Mouse (Mus musculus) kidney, postnatal 25 days (tissue): ENCODE results near the gene Ccl27a.
A peak's percentile ranks its signal among the peaks of the same experiment; 100 is the strongest.
"Not testable (repeated sequence)": the region's sequence is repeated elsewhere in the genome, so short reads cannot be mapped to it uniquely, and the experiment has no call there.

Experiments
- DNase-seq, 2 experiments: peaks; one replicate each; pipeline ENCODE4 v3.0.0; 2021; ENCODE audit warnings: mixed read lengths in 2 of 2

Gene Ccl27a

GRCm38 (mm10) chr4:41774002-41774401 is at the start of gene Ccl27a:
Ccl27a (minus strand) TSS chr4:41774247.
- DNase-seq = peak; percentile 91 to 93

GRCm38 (mm10) chr4:41783197-41783596 is 9.2 kb upstream of the Ccl27a start:
- DNase-seq = not testable (repeated sequence)

GRCm38 (mm10) chr4:41782711-41783110 is 8.7 kb upstream of the Ccl27a start:
- not testable (repeated sequence) for DNase-seq

GRCm38 (mm10) chr4:41781748-41782485 is 7.9 kb upstream of the Ccl27a start:
- DNase-seq = not testable (repeated sequence)

GRCm38 (mm10) chr4:41781271-41781670 is 7.2 kb upstream of the Ccl27a start:
- not testable (repeated sequence) for DNase-seq

GRCm38 (mm10) chr4:41775840-41776239 is 1.8 kb upstream of the Ccl27a start:
- not testable (repeated sequence) for DNase-seq

- not testable (repeated sequence) for DNase-seq
These were observed 459 bp upstream of the Ccl27a start for GRCm38 (mm10) chr4:41774506-41774905.

- peak; percentile 82 to 93 for DNase-seq
These were observed 545 bp downstream of the Ccl27a start for GRCm38 (mm10) chr4:41773502-41773901.

GRCm38 (mm10) chr4:41772946-41773345 is 1.1 kb downstream of the Ccl27a start:
- not testable (repeated sequence) for DNase-seq

- DNase-seq = not testable (repeated sequence)
These were observed 6.7 kb downstream of the Ccl27a start for GRCm38 (mm10) chr4:41767301-41767700.

- not testable (repeated sequence) for DNase-seq
These were observed 10.9 kb downstream of the Ccl27a start for GRCm38 (mm10) chr4:41763176-41763575.

GRCm38 (mm10) chr4:41762688-41763114 is 11.3 kb downstream of the Ccl27a start:
- peak; percentile 48 to 60 for DNase-seq

GRCm38 (mm10) chr4:41762099-41762687 is 11.9 kb downstream of the Ccl27a start:
- peak; percentile 22 to 44 for DNase-seq

GRCm38 (mm10) chr4:41761680-41762079 is 12.4 kb downstream of the Ccl27a start:
- no peak for DNase-seq

- DNase-seq = no peak
These were observed 13.1 kb downstream of the Ccl27a start for GRCm38 (mm10) chr4:41760911-41761310.

- peak; percentile 96 to 99 for DNase-seq
These were observed 13.7 kb downstream of the Ccl27a start for GRCm38 (mm10) chr4:41760288-41760721.

- peak; percentile 23 to 49 for DNase-seq
These were observed 14.3 kb downstream of the Ccl27a start for GRCm38 (mm10) chr4:41759656-41760287.

- peak; percentile 87 to 94 for DNase-seq
These were observed 14.8 kb downstream of the Ccl27a start for GRCm38 (mm10) chr4:41759206-41759605.

GRCm38 (mm10) chr4:41758701-41759100 is 15.3 kb downstream of the Ccl27a start:
- no peak for DNase-seq

GRCm38 (mm10) chr4:41758021-41758420 is 16.0 kb downstream of the Ccl27a start:
- DNase-seq = peak; percentile 61 to 77

GRCm38 (mm10) chr4:41757321-41757720 is 16.7 kb downstream of the Ccl27a start:
- peak; percentile 66 to 80 for DNase-seq

- DNase-seq = no peak
These were observed 17.6 kb downstream of the Ccl27a start for GRCm38 (mm10) chr4:41756440-41756839.
